Mouse (Mus musculus): ENCODE data around the gene Txnip. TPM values are rescaled to one million over a fixed set of nuclear protein-coding genes. Genes with fewer than 3 reads are reported as not detected.

The Txnip gene
- total and polyA plus RNA-seq, 3 experiments, result 19.5 to 1,322 (median 307) TPM

DNA sequence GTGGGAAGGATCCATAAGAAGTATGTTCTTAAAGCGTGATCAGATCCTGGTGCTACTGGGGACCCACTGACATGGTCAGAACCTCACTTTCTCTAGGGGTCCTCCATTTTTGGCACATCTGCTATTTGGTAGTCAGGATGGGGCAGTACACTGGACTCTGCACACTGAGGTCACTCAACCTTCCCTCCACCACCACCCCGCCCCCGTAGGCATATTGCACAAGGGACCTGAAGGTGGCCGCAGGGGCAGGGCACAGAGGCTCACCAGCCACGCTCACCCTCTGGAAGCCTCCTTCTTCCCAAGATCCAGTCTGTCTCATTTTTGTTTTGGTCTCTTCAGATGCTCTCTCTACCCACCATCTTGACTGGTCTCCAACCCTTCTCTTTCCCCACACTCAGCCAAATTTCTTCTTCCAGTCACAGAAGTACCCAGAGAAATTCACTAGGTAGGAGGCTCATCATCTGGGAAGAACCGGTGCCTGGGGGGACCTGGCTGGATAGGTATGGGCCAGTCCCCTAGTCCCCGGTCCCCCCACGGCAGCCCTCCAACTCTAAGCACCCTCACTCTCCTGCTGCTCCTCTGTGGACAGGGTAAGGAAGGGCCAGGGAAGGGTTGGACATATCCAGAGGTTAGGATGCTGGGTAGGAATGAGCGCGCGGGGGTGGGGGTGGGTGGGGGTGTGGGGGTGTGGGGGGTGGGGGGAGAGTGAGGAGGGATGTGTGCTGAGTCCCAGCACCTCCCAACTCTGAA lies 31.6 kb upstream of the Txnip start:
- ATAC-seq (ENCODE audit: extremely low read depth, insufficient number of reproducible peaks, low FRiP score, poor library complexity, severe bottlenecking) (no peak), DNase-seq (ENCODE audit: low spot score) (no peak)
- no peak overlapping the region for H3K4me3 ChIP-seq (ENCODE audit: low read depth, low read length)
- no peaks in the 10 kb centered on the region for H3K9me3 ChIP-seq (replicated peaks)
- H3K4me1 ChIP-seq (ENCODE audit: insufficient read depth, low read depth, low read length), result peaks cover 3% of the 10 kb centered on the region; the same call in 1 of the 2 replicates
- peaks cover 31% of the 10 kb centered on the region for H3K27me3 ChIP-seq (ENCODE audit: insufficient read depth, low read length)
- TF ChIP-seq TAL1 (conservative IDR thresholded peaks at IDR 0.05; ENCODE audit: low read depth, low read length), result no peak
- no peak for TF ChIP-seq POLR2AphosphoS5 (IDR thresholded peaks at IDR 0.05; ENCODE audit: insufficient replicate concordance, low read depth, low read length)
- TF ChIP-seq GATA2 (IDR thresholded peaks at IDR 0.05; ENCODE audit: borderline replicate concordance, low read depth, low read length), result no peak
- TF ChIP-seq CTCF (IDR thresholded peaks at IDR 0.05; ENCODE audit: low read depth, low read length), result no peak
- TF ChIP-seq GATA1 (IDR thresholded peaks at IDR 0.05; ENCODE audit: borderline replicate concordance, low read length), result no peak
- H3K36me3 ChIP-seq (replicated peaks), result no peaks in the 10 kb centered on the region

DNA sequence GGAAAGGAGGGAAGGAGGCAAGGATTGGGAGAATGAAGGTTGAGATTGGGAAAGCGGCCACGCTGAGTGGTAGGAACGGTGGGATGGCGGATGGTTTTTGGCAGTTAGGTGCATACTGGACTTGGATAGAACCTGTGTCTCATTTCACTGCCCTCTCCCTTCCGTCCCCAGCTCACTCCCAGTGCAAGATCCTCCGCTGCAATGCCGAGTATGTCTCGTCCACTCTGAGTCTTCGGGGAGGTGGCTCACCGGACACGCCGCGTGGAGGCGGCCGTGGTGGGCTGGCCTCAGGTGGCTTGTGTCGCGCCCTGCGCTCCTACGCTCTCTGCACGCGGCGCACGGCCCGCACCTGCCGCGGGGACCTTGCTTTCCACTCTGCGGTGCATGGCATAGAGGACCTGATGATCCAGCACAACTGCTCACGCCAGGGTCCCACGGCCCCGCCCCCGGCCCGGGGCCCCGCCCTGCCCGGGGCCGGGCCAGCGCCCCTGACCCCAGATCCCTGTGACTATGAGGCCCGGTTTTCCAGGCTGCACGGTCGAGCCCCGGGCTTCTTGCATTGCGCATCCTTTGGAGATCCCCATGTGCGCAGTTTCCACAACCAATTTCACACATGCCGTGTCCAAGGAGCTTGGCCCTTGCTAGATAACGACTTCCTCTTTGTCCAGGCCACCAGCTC lies 30.8 kb upstream of the Txnip start:
- DNase-seq (ENCODE audit: low spot score) (no peak), ATAC-seq (ENCODE audit: extremely low read depth, insufficient number of reproducible peaks, low FRiP score, poor library complexity, severe bottlenecking) (no peak)
- H3K27me3 ChIP-seq (ENCODE audit: insufficient read depth, low read length), result peaks cover 31% of the 10 kb centered on the region
- peaks cover 3% of the 10 kb centered on the region; the same call in 1 of the 2 replicates for H3K4me1 ChIP-seq (ENCODE audit: insufficient read depth, low read depth, low read length)
- no peak overlapping the region for H3K4me3 ChIP-seq (ENCODE audit: low read depth, low read length)
- H3K9me3 ChIP-seq (replicated peaks), result no peaks in the 10 kb centered on the region
- no peaks in the 10 kb centered on the region for H3K36me3 ChIP-seq (replicated peaks)
- TF ChIP-seq GATA2 (IDR thresholded peaks at IDR 0.05; ENCODE audit: borderline replicate concordance, low read depth, low read length) (no peak), TAL1 (conservative IDR thresholded peaks at IDR 0.05; ENCODE audit: low read depth, low read length) (no peak), CTCF (IDR thresholded peaks at IDR 0.05; ENCODE audit: low read depth, low read length) (no peak), GATA1 (IDR thresholded peaks at IDR 0.05; ENCODE audit: borderline replicate concordance, low read length) (no peak), POLR2AphosphoS5 (IDR thresholded peaks at IDR 0.05; ENCODE audit: insufficient replicate concordance, low read depth, low read length) (no peak)

DNA sequence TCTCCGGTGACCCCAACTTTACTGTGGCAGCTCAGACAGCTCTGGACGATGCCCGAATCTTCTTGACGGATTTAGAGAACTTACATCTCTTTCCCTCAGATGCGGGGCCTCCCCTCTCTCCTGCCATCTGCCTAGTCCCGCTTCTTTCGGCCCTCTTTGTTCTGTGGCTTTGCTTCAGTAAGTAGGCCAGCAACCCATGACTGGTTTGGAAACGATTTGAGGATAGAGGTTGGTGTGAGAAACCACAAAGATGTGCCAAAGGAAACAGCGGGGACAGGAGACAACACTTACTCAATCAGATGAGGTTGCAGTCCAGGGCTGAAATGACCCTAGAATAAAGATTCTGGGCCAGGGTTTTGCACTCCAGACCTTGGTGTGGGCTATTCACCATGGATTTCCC lies 29.3 kb upstream of the Txnip start:
- peaks cover 3% of the 10 kb centered on the region; the same call in 1 of the 2 replicates for H3K4me1 ChIP-seq (ENCODE audit: insufficient read depth, low read depth, low read length)
- no peaks in the 10 kb centered on the region for H3K9me3 ChIP-seq (replicated peaks)
- no peak for ATAC-seq (ENCODE audit: extremely low read depth, insufficient number of reproducible peaks, low FRiP score, poor library complexity, severe bottlenecking)
- no peak for DNase-seq (ENCODE audit: low spot score)
- no peak for TF ChIP-seq POLR2AphosphoS5 (IDR thresholded peaks at IDR 0.05; ENCODE audit: insufficient replicate concordance, low read depth, low read length)
- TF ChIP-seq CTCF (IDR thresholded peaks at IDR 0.05; ENCODE audit: low read depth, low read length), result no peak
- H3K4me3 ChIP-seq (ENCODE audit: low read depth, low read length), result no peak overlapping the region
- no peaks in the 10 kb centered on the region for H3K36me3 ChIP-seq (replicated peaks)
- H3K27me3 ChIP-seq (ENCODE audit: insufficient read depth, low read length), result peaks cover 36% of the 10 kb centered on the region

- no peak for TF ChIP-seq GATA1 (IDR thresholded peaks at IDR 0.05; ENCODE audit: borderline replicate concordance, low read length)
- no peak for TF ChIP-seq POLR2AphosphoS5 (IDR thresholded peaks at IDR 0.05; ENCODE audit: insufficient replicate concordance, low read depth, low read length)
- no peak for TF ChIP-seq TAL1 (conservative IDR thresholded peaks at IDR 0.05; ENCODE audit: low read depth, low read length)
- TF ChIP-seq GATA2 (IDR thresholded peaks at IDR 0.05; ENCODE audit: borderline replicate concordance, low read depth, low read length), result no peak
- TF ChIP-seq CTCF (IDR thresholded peaks at IDR 0.05; ENCODE audit: low read depth, low read length), result no peak
- DNase-seq (ENCODE audit: low spot score) (no peak), ATAC-seq (ENCODE audit: extremely low read depth, insufficient number of reproducible peaks, low FRiP score, poor library complexity, severe bottlenecking) (no peak)
- H3K4me1 ChIP-seq (ENCODE audit: insufficient read depth, low read depth, low read length), result no peaks in the 10 kb centered on the region; the same call in 1 of the 2 replicates
- no peaks in the 10 kb centered on the region for H3K36me3 ChIP-seq (replicated peaks)
- peaks cover 23% of the 10 kb centered on the region for H3K27me3 ChIP-seq (ENCODE audit: insufficient read depth, low read length)
- no peaks in the 10 kb centered on the region for H3K9me3 ChIP-seq (replicated peaks)
- H3K4me3 ChIP-seq (ENCODE audit: low read depth, low read length), result no peak overlapping the region
Measured at GRCm38 (mm10) chr3:96532050-96532449, 25.7 kb upstream of the Txnip start.

- Histone ChIP-seq H3K4me1 (ENCODE audit: insufficient read depth, low read depth, low read length) (no peaks in the 10 kb centered on the region), H3K4me3 (ENCODE audit: low read depth, low read length) (no peak overlapping the region), H3K36me3 (replicated peaks) (no peaks in the 10 kb centered on the region), H3K9me3 (replicated peaks) (no peaks in the 10 kb centered on the region), H3K27me3 (ENCODE audit: insufficient read depth, low read length) (peaks cover 14% of the 10 kb centered on the region)
- no peak for DNase-seq (ENCODE audit: low spot score)
- no peak for ATAC-seq (ENCODE audit: extremely low read depth, insufficient number of reproducible peaks, low FRiP score, poor library complexity, severe bottlenecking)
- TF ChIP-seq TAL1 (conservative IDR thresholded peaks at IDR 0.05; ENCODE audit: low read depth, low read length) (no peak), GATA2 (IDR thresholded peaks at IDR 0.05; ENCODE audit: borderline replicate concordance, low read depth, low read length) (no peak), GATA1 (IDR thresholded peaks at IDR 0.05; ENCODE audit: borderline replicate concordance, low read length) (no peak), POLR2AphosphoS5 (IDR thresholded peaks at IDR 0.05; ENCODE audit: insufficient replicate concordance, low read depth, low read length) (no peak), CTCF (IDR thresholded peaks at IDR 0.05; ENCODE audit: low read depth, low read length) (no peak)
Measured at GRCm38 (mm10) chr3:96534300-96534699, 23.5 kb upstream of the Txnip start.

DNA sequence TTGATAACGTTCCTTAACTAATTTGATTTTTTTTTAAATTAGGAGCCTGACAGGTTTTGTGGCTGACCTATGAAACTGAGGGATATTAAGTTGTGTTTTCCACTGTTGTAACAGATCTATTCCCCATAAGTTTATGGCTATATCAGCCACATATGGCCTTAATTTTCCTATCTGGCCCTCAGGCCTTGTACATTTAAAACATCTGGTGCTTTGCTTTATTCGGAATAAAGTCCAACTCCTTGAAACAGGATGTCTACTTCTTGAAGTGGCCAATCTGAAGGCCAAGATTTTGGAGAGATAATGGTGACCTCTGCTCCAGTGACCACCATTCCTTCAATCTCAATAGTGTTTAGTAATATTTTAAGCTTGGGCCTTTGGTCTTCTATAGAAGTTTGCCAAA lies 18.4 kb upstream of the Txnip start:
- TF ChIP-seq TAL1 (conservative IDR thresholded peaks at IDR 0.05; ENCODE audit: low read depth, low read length) (no peak), POLR2AphosphoS5 (IDR thresholded peaks at IDR 0.05; ENCODE audit: insufficient replicate concordance, low read depth, low read length) (no peak), CTCF (IDR thresholded peaks at IDR 0.05; ENCODE audit: low read depth, low read length) (no peak), GATA1 (IDR thresholded peaks at IDR 0.05; ENCODE audit: borderline replicate concordance, low read length) (no peak)

More for the DNA sequence above, 18.4 kb upstream of the Txnip start:
- no peak for ATAC-seq (ENCODE audit: extremely low read depth, insufficient number of reproducible peaks, low FRiP score, poor library complexity, severe bottlenecking)
- DNase-seq (ENCODE audit: low spot score), result no peak
- Histone ChIP-seq H3K36me3 (replicated peaks) (no peaks in the 10 kb centered on the region), H3K4me1 (ENCODE audit: insufficient read depth, low read depth, low read length) (no peaks in the 10 kb centered on the region), H3K4me3 (ENCODE audit: low read depth, low read length) (no peak overlapping the region), H3K27me3 (ENCODE audit: insufficient read depth, low read length) (peaks cover 30% of the 10 kb centered on the region), H3K9me3 (replicated peaks) (no peaks in the 10 kb centered on the region)
